28 mouse cellular contexts compared by ENCODE assay signal in genomic region chr5:73823421-73823820, GRCm38 (mm10).
DNase-seq lines count a peak whose midpoint lies in the region; ATAC-seq and TF ChIP-seq lines count a peak whose summit lies in the region.
"Had no signal": no experiment of that assay in that cellular context is flagged by ENCODE, and none has a peak within 500 bp of the region (broad histone marks: within the 10 kb centered on the region; RNA-seq: fewer than 3 reads in every experiment).

No protein-coding gene starts in this region.

- ATAC-seq in erythroblast, adult 5-6 weeks (replicated peaks; ENCODE audit: low FRiP score, poor library complexity, severe bottlenecking), result no peak
- ATAC-seq: forebrain, embryonic 15.5 days; hindbrain, embryonic 16.5 days; intestine, embryonic 15.5 days; Patski had no signal

- H3K4me3 ChIP-seq in left cerebral cortex, adult 2 months, result no peak overlapping the region
- H3K4me3 ChIP-seq: embryonic facial prominence, embryonic 12.5 days; embryonic facial prominence, embryonic 15.5 days; erythroblast, embryonic 14.5 days; forebrain, embryonic 12.5 days; forebrain, embryonic 15.5 days; heart, adult 2 months; heart, embryonic 10.5 days; heart, embryonic 13.5 days; hindbrain, embryonic 12.5 days; intestine, embryonic 15.5 days had no signal

- no peak for TF ChIP-seq CTCF in left cerebral cortex, adult 2 months (IDR thresholded peaks at IDR 0.05)

- no peak overlapping the region for H3K27ac ChIP-seq in left cerebral cortex, adult 2 months
- H3K27ac ChIP-seq: embryonic facial prominence, embryonic 12.5 days; embryonic facial prominence, embryonic 15.5 days; forebrain, embryonic 12.5 days; forebrain, embryonic 15.5 days; heart, adult 2 months; heart, embryonic 10.5 days; heart, embryonic 13.5 days; hindbrain, embryonic 12.5 days; intestine, embryonic 15.5 days had no signal

- intact Hi-C loops in left cerebral cortex, adult 2 months (cut with DNase I), result no loop called here

- peak; percentile 60 to 88 for DNase-seq in adrenal gland, adult (ENCODE audit: inconsistent age in 2 of 2, low spot score in 1 of 2)
- no peak for DNase-seq in adrenal gland, postnatal 4 days (ENCODE audit: low spot score in 2 of 2)
- DNase-seq in 3T3-L1 (ENCODE audit: low read depth, low spot score), result peak; percentile 15
- peak; percentile 44 for DNase-seq in adrenal gland, postnatal 10 days
- peak; percentile 53 to 56 for DNase-seq in adrenal gland, postnatal 36 days
- no peak for DNase-seq in left cerebral cortex, adult 2 months (ENCODE audit: extremely low spot score in 1 of 2, low spot score in 2 of 2)
- no peak for DNase-seq in cerebellum, postnatal 10 days
- DNase-seq: B cell, adult 2 months; cerebellum, adult 11-12 months; cerebellum, adult 8-10 months; cerebellum, postnatal 14 days; gastrocnemius, postnatal 36 days; heart, adult 2 months; heart, postnatal 14 days; heart, postnatal 4 days; kidney, adult 11 months had no signal

Comparison
In these comparisons a context has a peak if more than half of its experiments do, and no peak if none do; other contexts are left out.
1. DNase-seq: peak in adrenal gland, adult (2 of 2), 3T3-L1 (single experiment), adrenal gland, postnatal 10 days (single experiment) and adrenal gland, postnatal 36 days (2 of 2); none in adrenal gland, postnatal 4 days (0 of 2), left cerebral cortex, adult 2 months (0 of 2) and cerebellum, postnatal 10 days (0 of 2).